Mouse (Mus musculus) CH12.LX (cell line): ENCODE data around the gene Gramd1a. TPM values are rescaled to one million over a fixed set of nuclear protein-coding genes. Genes with fewer than 3 reads are reported as not detected.
A peak's percentile ranks its signal among the peaks of the same experiment; 100 is the strongest.

Source experiments
- DNase-seq: peaks from one replicate; pipeline ENCODE4 v3.0.0-alpha.2; 2013; ENCODE audit errors: extremely low read depth
- H3K27ac ChIP-seq: 2 replicates; pipeline ENCODE4 v1.5.1; 2012; ENCODE audit warnings: low read depth, mild to moderate bottlenecking, control low read depth, moderate library complexity; ENCODE audit not compliant: insufficient read depth
- H3K27me3 ChIP-seq: replicated peaks from 2 replicates; pipeline ENCODE3; 2012; ENCODE audit warnings: inconsistent platforms
- H3K36me3 ChIP-seq, 2 experiments: replicated peaks in 1 of 2; 2 replicates each; pipeline versions ENCODE3 to v1.6.1; 2012; ENCODE audit warnings: inconsistent platforms in 1 of 2, low read length in 1 of 2, mild to moderate bottlenecking in 1 of 2, mixed read lengths in 1 of 2, moderate library complexity in 1 of 2; ENCODE audit not compliant: control insufficient read depth in 1 of 2, insufficient read depth in 1 of 2
- H3K4me1 ChIP-seq, 2 experiments: 2 replicates each; pipeline ENCODE4 v1.6.1; 2012; ENCODE audit warnings: inconsistent platforms in 1 of 2, moderate library complexity in 1 of 2; ENCODE audit not compliant: insufficient read depth in 2 of 2, control insufficient read depth in 1 of 2
- H3K4me2 ChIP-seq: 2 replicates; pipeline ENCODE4 v1.6.1; 2012; ENCODE audit warnings: low read depth, mild to moderate bottlenecking, control low read depth; ENCODE audit not compliant: poor library complexity, insufficient read depth, severe bottlenecking
- H3K4me3 ChIP-seq, 3 experiments: fragments of 150-350 bp in 1 of 3; sonication (generic) in 1 of 3; replicated peaks in 1 of 3; 2 replicates each; pipeline versions ENCODE3 to v1.5.1; 2011 to 2012; ENCODE audit warnings: low read depth in 2 of 3, low read length in 2 of 3, mild to moderate bottlenecking in 2 of 3, moderate library complexity in 2 of 3, control low read depth in 1 of 3, improper control_type of control experiment in 1 of 3, inconsistent platforms in 1 of 3, mixed read lengths in 1 of 3; ENCODE audit not compliant: poor library complexity in 1 of 3
- H3K79me2 ChIP-seq: replicated peaks from 2 replicates; pipeline ENCODE4 v1.6.1; 2012; ENCODE audit warnings: mild to moderate bottlenecking, moderate library complexity; ENCODE audit not compliant: control insufficient read depth, poor library complexity, insufficient read depth, severe bottlenecking; ENCODE audit errors: extremely low read depth
- H3K9ac ChIP-seq: 2 replicates; pipeline ENCODE4 v1.6.1; 2012; ENCODE audit warnings: low read depth, mild to moderate bottlenecking, control low read depth, moderate library complexity; ENCODE audit not compliant: insufficient read depth
- H3K9me3 ChIP-seq: replicated peaks from 2 replicates; pipeline ENCODE3; 2012; ENCODE audit warnings: low read length, inconsistent platforms, mixed read lengths
- CHD2 ChIP-seq: IDR thresholded peaks from 2 replicates; pipeline ENCODE4 v1.6.1; 2011; ENCODE audit warnings: low read length, improper control_type of control experiment
- CTCF ChIP-seq, 2 experiments: IDR thresholded peaks in 1 of 2; conservative IDR thresholded peaks in 1 of 2; 2 replicates each; pipeline ENCODE4 v1.5.1; 2011 to 2012; ENCODE audit warnings: low read depth in 2 of 2, low read length in 2 of 2, improper control_type of control experiment in 1 of 2, inconsistent platforms in 1 of 2, mild to moderate bottlenecking in 1 of 2, moderate library complexity in 1 of 2
- EP300 ChIP-seq: IDR thresholded peaks from 2 replicates; pipeline ENCODE4 v1.6.1; 2011; ENCODE audit warnings: low read length, improper control_type of control experiment
- ETS1 ChIP-seq: conservative IDR thresholded peaks from 2 replicates; pipeline ENCODE4 v1.6.1; 2012; ENCODE audit warnings: low read depth, mild to moderate bottlenecking, inconsistent platforms, low read length, improper control_type of control experiment, moderate library complexity
- GABPA ChIP-seq: IDR thresholded peaks from 2 replicates; pipeline ENCODE4 v1.6.1; 2012; ENCODE audit warnings: low read depth, low read length, improper control_type of control experiment, inconsistent platforms; ENCODE audit not compliant: insufficient replicate concordance
- JUN ChIP-seq: IDR thresholded peaks from 2 replicates; pipeline ENCODE4 v1.6.1; 2011; ENCODE audit warnings: low read depth, mild to moderate bottlenecking, low read length, improper control_type of control experiment, moderate library complexity; ENCODE audit not compliant: insufficient read depth
- KAT2A ChIP-seq: IDR thresholded peaks from 2 replicates; pipeline ENCODE4 v1.6.1; 2012; ENCODE audit warnings: low read length, improper control_type of control experiment, inconsistent platforms; ENCODE audit not compliant: insufficient replicate concordance
- MYC ChIP-seq: IDR thresholded peaks from 2 replicates; pipeline ENCODE4 v1.6.1; 2011; ENCODE audit warnings: low read depth, mild to moderate bottlenecking, improper control_type of control experiment, low read length
- NELFE ChIP-seq: IDR thresholded peaks from 2 replicates; pipeline ENCODE4 v1.6.1; 2011; ENCODE audit warnings: low read depth, low read length, improper control_type of control experiment
- POLR2AphosphoS2 ChIP-seq: IDR thresholded peaks from 2 replicates; pipeline ENCODE4 v1.6.1; 2011; ENCODE audit warnings: low read depth, low read length, improper control_type of control experiment
- RAD21 ChIP-seq: IDR thresholded peaks from 2 replicates; pipeline ENCODE4 v1.6.1; 2011; ENCODE audit warnings: low read depth, mild to moderate bottlenecking, low read length, improper control_type of control experiment, moderate library complexity
- ZMIZ1 ChIP-seq: IDR thresholded peaks from 2 replicates; pipeline ENCODE4 v1.6.1; 2012; ENCODE audit warnings: low read depth, mild to moderate bottlenecking, inconsistent platforms, low read length, improper control_type of control experiment
- dilution Hi-C: fragments of 300-500 bp; cut with MboI; formaldehyde crosslinking; loops from 2 replicates; pipeline ENCODE4 v1.14.3; 2020; ENCODE audit warnings: low sequenced_read_pairs; ENCODE audit not compliant: extremely low pct_unique_long_range_greater_than_20kb, extremely low pct_ligation_motif_present
- in situ Hi-C: fragments of 300-500 bp; cut with MboI; formaldehyde crosslinking; loops from 3 replicates; pipeline ENCODE4 v1.14.3; 2019; ENCODE audit warnings: low sequenced_read_pairs, low pct_ligation_motif_present, low pct_unique_long_range_greater_than_20kb, mixed read lengths
- polyA plus RNA-seq: library from polyadenylated mRNA; unstranded; fragments of >175 nt; gene quantifications from 2 replicates; pipeline ENCODE4 v1.2.1, GENCODE M21; 2012; ENCODE audit warnings: low read depth; ENCODE audit not compliant: insufficient read length
- total RNA-seq, 2 experiments: library from RNA; depleted of rRNA; stranded (reverse); fragments of 300-350 nt in 1 of 2; fragments of >200 nt in 1 of 2; gene quantifications; 2 replicates each; pipeline ENCODE4 v1.2.3; 2012 to 2014

Gramd1a gene
- total and polyA plus RNA-seq, 3 experiments: 49.5 to 90.7 (median 86.0) TPM

GRCm38 (mm10) chr7:31099612-31099982 lies 56.1 kb downstream of the Gramd1a start:
- Histone ChIP-seq H3K36me3 (peaks cover 0 to 58% of the 10 kb centered on the region in 2 experiments), H3K9ac (no peak overlapping the region), H3K4me2 (no peak overlapping the region), H3K4me1 (peaks cover 6 to 16% of the 10 kb centered on the region in 2 experiments), H3K27me3 (peaks cover 6% of the 10 kb centered on the region), H3K79me2 (no peaks in the 10 kb centered on the region), H3K4me3 (no peak overlapping the region), H3K9me3 (peaks cover 3% of the 10 kb centered on the region), H3K27ac (no peak overlapping the region)
- no peak for DNase-seq
- TF ChIP-seq CTCF (conservative IDR thresholded peaks at IDR 0.05 in 1 of 2, IDR thresholded peaks at IDR 0.05 in 1 of 2; ENCODE audit: low read depth in 2 of 2, low read length in 2 of 2) (peak; percentile 19 to 31), JUN (no peak)
- dilution Hi-C loops: no loop called here
- in situ Hi-C loops: loop anchor here (5.0 kb wide), 2 partner anchors 37 to 78 kb away; no protein-coding TSS in a partner anchor

- Histone ChIP-seq H3K4me2 (no peak overlapping the region), H3K9ac (no peak overlapping the region), H3K9me3 (peaks cover 3% of the 10 kb centered on the region), H3K27ac (no peak overlapping the region), H3K36me3 (peaks cover 0 to 51% of the 10 kb centered on the region in 2 experiments), H3K79me2 (no peaks in the 10 kb centered on the region), H3K4me1 (peaks cover 6 to 16% of the 10 kb centered on the region in 2 experiments), H3K27me3 (peaks cover 12% of the 10 kb centered on the region), H3K4me3 (no peak overlapping the region)
- in situ Hi-C loops (loop anchor here (5.0 kb wide), 2 partner anchors 37 to 78 kb away; no protein-coding TSS in a partner anchor), dilution Hi-C loops (no loop called here)
- TF ChIP-seq MYC: no peak
- TF ChIP-seq CHD2: no peak
- no peak for TF ChIP-seq GABPA
- no peak for TF ChIP-seq NELFE
- TF ChIP-seq ETS1: no peak
- TF ChIP-seq POLR2AphosphoS2: no peak
- no peak for TF ChIP-seq RAD21
- no peak for TF ChIP-seq KAT2A
- TF ChIP-seq EP300: no peak
- TF ChIP-seq ZMIZ1: no peak
- no peak for DNase-seq
These were observed 56.7 kb downstream of the Gramd1a start for GRCm38 (mm10) chr7:31098697-31099611.
